Mouse (Mus musculus) liver, embryonic 13.5 days (tissue): ENCODE measurements at regions not wholly inside any gene's neighbourhood (a gene's known extent, or its start where the extent isn't known, plus 50 kb on each side); places are given as distances from the start of the nearest gene placed in this dataset.
"Not testable (repeated sequence)": the region's sequence is repeated elsewhere in the genome, so short reads cannot be mapped to it uniquely, and the experiment has no call there.

Source experiments
- ATAC-seq: fragments of 200-750 bp; cut with Nextera tagmentation; 2 replicates; pipeline ENCODE4 v1.8.0; 2017; ENCODE audit warnings: low read depth, mild to moderate bottlenecking, moderate number of reproducible peaks, moderate library complexity
- DNase-seq: peaks from one replicate; pipeline ENCODE4 v3.0.0; 2022
- H3K27ac ChIP-seq: fragments of 300-500 bp; sonication (generic); 2 replicates; pipeline ENCODE4 v1.5.1; 2015; ENCODE audit warnings: moderate library complexity, mild to moderate bottlenecking, inconsistent platforms
- H3K27me3 ChIP-seq: fragments of 300-500 bp; sonication (generic); 2 replicates; pipeline ENCODE4 v1.6.1; 2015; ENCODE audit warnings: mild to moderate bottlenecking, inconsistent platforms
- H3K36me3 ChIP-seq: fragments of 300-500 bp; sonication (generic); 2 replicates; pipeline ENCODE4 v1.6.1; 2015; ENCODE audit warnings: mild to moderate bottlenecking, inconsistent platforms
- H3K4me1 ChIP-seq: fragments of 300-500 bp; sonication (generic); replicated peaks from 2 replicates; pipeline ENCODE4 v1.6.1; 2015; ENCODE audit warnings: inconsistent platforms
- H3K4me2 ChIP-seq: fragments of 300-500 bp; sonication (generic); 2 replicates; pipeline ENCODE4 v1.6.1; 2015; ENCODE audit warnings: inconsistent platforms, mild to moderate bottlenecking, moderate library complexity
- H3K4me3 ChIP-seq: fragments of 300-500 bp; sonication (generic); replicated peaks from 2 replicates; pipeline ENCODE4 v1.5.1; 2015; ENCODE audit warnings: mild to moderate bottlenecking, inconsistent platforms
- H3K9ac ChIP-seq: fragments of 300-500 bp; sonication (generic); 2 replicates; pipeline ENCODE4 v1.6.1; 2015; ENCODE audit warnings: mild to moderate bottlenecking, inconsistent platforms
- H3K9me3 ChIP-seq: fragments of 300-500 bp; sonication (generic); replicated peaks from 2 replicates; pipeline ENCODE4 v1.6.1; 2016; ENCODE audit warnings: inconsistent platforms
- WGBS: fragments of 180-500 bp; shearing (Covaris S2); methylation state at CpG from one replicate; pipeline ENCODE4 v1.1.7; 2015; ENCODE audit not compliant: insufficient replicate concordance; 5-methylcytosine and 5-hydroxymethylcytosine counted together

GRCm38 (mm10) chr8:71081291-71081690 is 175.6 kb downstream of the Map1s start:
- not testable (repeated sequence) for H3K27me3 ChIP-seq, ATAC-seq, H3K4me1 ChIP-seq, H3K27ac ChIP-seq, DNase-seq, H3K9ac ChIP-seq, H3K4me2 ChIP-seq, H3K9me3 ChIP-seq, H3K36me3 ChIP-seq, H3K4me3 ChIP-seq
- WGBS, result 0% methylated on average over 1 of the region's 1 CpGs

GRCm38 (mm10) chr8:71127131-71127530 is 145.4 kb upstream of the Myo9b start:
- WGBS, result 27% methylated on average over 2 of the region's 2 CpGs
- H3K4me3 ChIP-seq, H3K9ac ChIP-seq, H3K36me3 ChIP-seq, ATAC-seq, H3K9me3 ChIP-seq, H3K4me1 ChIP-seq, H3K4me2 ChIP-seq, DNase-seq, H3K27me3 ChIP-seq, H3K27ac ChIP-seq: not testable (repeated sequence)

- H3K27ac ChIP-seq, result no peak overlapping the region
- H3K9me3 ChIP-seq, result no peaks in the 10 kb centered on the region
- 44% methylated on average over 4 of the region's 4 CpGs for WGBS
- no peaks in the 10 kb centered on the region for H3K27me3 ChIP-seq
- DNase-seq (no peak), ATAC-seq (no peak)
- no peak overlapping the region for H3K4me2 ChIP-seq
- no peak overlapping the region for H3K4me3 ChIP-seq
- H3K4me1 ChIP-seq, result no peaks in the 10 kb centered on the region
- H3K36me3 ChIP-seq, result no peaks in the 10 kb centered on the region
- no peak overlapping the region for H3K9ac ChIP-seq
Observed at GRCm38 (mm10) chr8:71130411-71131261, 141.9 kb upstream of the Myo9b start.

GRCm38 (mm10) chr8:71131327-71132089 is 141.0 kb upstream of the Myo9b start:
- Histone ChIP-seq H3K4me1 (no peaks in the 10 kb centered on the region), H3K27ac (no peak overlapping the region), H3K36me3 (no peaks in the 10 kb centered on the region), H3K27me3 (no peaks in the 10 kb centered on the region), H3K9me3 (no peaks in the 10 kb centered on the region), H3K9ac (no peak overlapping the region), H3K4me3 (no peak overlapping the region), H3K4me2 (no peak overlapping the region)
- 71% methylated on average over 4 of the region's 4 CpGs for WGBS
- 0 out of 2 replicates have a peak, but pooled peaks have one; percentile 23 for ATAC-seq
- DNase-seq, result no peak

- not testable (repeated sequence) for H3K4me3 ChIP-seq, H3K4me2 ChIP-seq, H3K36me3 ChIP-seq, ATAC-seq, H3K9me3 ChIP-seq, DNase-seq, H3K27ac ChIP-seq, H3K4me1 ChIP-seq, H3K27me3 ChIP-seq, H3K9ac ChIP-seq
- WGBS, result 41% methylated on average over 1 of the region's 1 CpGs
Observed at GRCm38 (mm10) chr8:71132898-71133297, 139.6 kb upstream of the Myo9b start.

GRCm38 (mm10) chr8:71137131-71137530 is 135.4 kb upstream of the Myo9b start:
- H3K27ac ChIP-seq, H3K9ac ChIP-seq, ATAC-seq, H3K36me3 ChIP-seq, H3K4me3 ChIP-seq, H3K9me3 ChIP-seq, DNase-seq, H3K27me3 ChIP-seq, H3K4me2 ChIP-seq, H3K4me1 ChIP-seq: not testable (repeated sequence)
- WGBS, result 67% methylated on average over 3 of the region's 3 CpGs

- not testable (repeated sequence) for H3K4me3 ChIP-seq, ATAC-seq, H3K9me3 ChIP-seq, H3K9ac ChIP-seq, H3K4me2 ChIP-seq, H3K36me3 ChIP-seq, DNase-seq, H3K27me3 ChIP-seq, H3K27ac ChIP-seq, H3K4me1 ChIP-seq
- WGBS, result 42% methylated on average over 3 of the region's 3 CpGs
Observed at GRCm38 (mm10) chr8:71142373-71142973, 130.0 kb upstream of the Myo9b start.

- H3K36me3 ChIP-seq, H3K27me3 ChIP-seq, H3K9ac ChIP-seq, H3K9me3 ChIP-seq, H3K4me3 ChIP-seq, ATAC-seq, H3K27ac ChIP-seq, H3K4me1 ChIP-seq, H3K4me2 ChIP-seq, DNase-seq: not testable (repeated sequence)
- WGBS, result 39% methylated on average over 3 of the region's 3 CpGs
Observed at GRCm38 (mm10) chr8:71171478-71172210, 100.9 kb upstream of the Myo9b start.

GRCm38 (mm10) chr8:71192939-71193338 is 79.6 kb upstream of the Myo9b start:
- H3K4me2 ChIP-seq, H3K27ac ChIP-seq, ATAC-seq, DNase-seq, H3K4me1 ChIP-seq, H3K36me3 ChIP-seq, H3K9me3 ChIP-seq, H3K27me3 ChIP-seq, H3K9ac ChIP-seq, H3K4me3 ChIP-seq: not testable (repeated sequence)
- 23% methylated on average over 1 of the region's 1 CpGs for WGBS

GRCm38 (mm10) chr8:71195006-71195722 is 77.3 kb upstream of the Myo9b start:
- not testable (repeated sequence) for ATAC-seq, H3K4me2 ChIP-seq, H3K4me3 ChIP-seq, H3K9ac ChIP-seq, H3K27ac ChIP-seq, DNase-seq, H3K36me3 ChIP-seq, H3K9me3 ChIP-seq, H3K4me1 ChIP-seq, H3K27me3 ChIP-seq
- 57% methylated on average over 9 of the region's 9 CpGs for WGBS
